Mouse (Mus musculus) urinary bladder, postnatal 14 days (tissue): Measurements from ENCODE around the gene Sars.
A peak's percentile ranks its signal among the peaks of the same experiment; 100 is the strongest.

Source experiments
- DNase-seq: peaks from one replicate; pipeline ENCODE4 v3.0.0; 2021; ENCODE audit warnings: low spot score

Gene Sars

DNA sequence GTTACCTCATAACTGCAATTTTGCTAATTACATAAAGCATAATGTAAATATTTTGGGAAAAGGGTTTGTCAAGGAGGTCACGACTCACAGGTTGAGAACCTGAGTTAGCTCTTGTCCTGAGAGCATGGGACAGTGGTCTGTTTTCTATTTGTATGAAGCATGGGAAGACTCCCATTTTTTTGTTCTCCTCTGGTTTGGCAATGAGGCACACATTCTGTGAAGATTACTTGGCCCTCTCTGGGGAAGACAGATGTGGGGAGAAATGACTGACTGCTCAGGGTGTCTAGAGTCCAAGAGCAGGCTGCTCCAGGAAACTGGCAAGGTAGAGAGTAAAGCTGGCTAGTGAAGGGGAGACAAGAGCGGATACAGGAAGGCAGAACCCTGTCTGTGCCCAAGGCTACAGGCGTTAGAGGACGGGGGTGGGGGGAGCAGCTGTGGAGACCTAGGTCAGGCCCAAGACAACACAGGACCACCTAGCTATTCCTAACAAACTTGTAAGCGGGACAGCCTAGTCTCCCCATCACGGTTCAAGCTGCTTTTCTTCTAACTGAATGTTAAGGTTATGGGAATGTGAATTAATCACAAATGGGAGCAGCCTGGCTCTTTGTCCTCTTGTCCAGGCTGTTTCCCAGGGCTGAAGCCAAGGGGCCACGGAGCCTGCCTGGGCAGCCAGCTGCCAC is 19.9 kb downstream of the Sars start:
- DNase-seq: no peak

DNA sequence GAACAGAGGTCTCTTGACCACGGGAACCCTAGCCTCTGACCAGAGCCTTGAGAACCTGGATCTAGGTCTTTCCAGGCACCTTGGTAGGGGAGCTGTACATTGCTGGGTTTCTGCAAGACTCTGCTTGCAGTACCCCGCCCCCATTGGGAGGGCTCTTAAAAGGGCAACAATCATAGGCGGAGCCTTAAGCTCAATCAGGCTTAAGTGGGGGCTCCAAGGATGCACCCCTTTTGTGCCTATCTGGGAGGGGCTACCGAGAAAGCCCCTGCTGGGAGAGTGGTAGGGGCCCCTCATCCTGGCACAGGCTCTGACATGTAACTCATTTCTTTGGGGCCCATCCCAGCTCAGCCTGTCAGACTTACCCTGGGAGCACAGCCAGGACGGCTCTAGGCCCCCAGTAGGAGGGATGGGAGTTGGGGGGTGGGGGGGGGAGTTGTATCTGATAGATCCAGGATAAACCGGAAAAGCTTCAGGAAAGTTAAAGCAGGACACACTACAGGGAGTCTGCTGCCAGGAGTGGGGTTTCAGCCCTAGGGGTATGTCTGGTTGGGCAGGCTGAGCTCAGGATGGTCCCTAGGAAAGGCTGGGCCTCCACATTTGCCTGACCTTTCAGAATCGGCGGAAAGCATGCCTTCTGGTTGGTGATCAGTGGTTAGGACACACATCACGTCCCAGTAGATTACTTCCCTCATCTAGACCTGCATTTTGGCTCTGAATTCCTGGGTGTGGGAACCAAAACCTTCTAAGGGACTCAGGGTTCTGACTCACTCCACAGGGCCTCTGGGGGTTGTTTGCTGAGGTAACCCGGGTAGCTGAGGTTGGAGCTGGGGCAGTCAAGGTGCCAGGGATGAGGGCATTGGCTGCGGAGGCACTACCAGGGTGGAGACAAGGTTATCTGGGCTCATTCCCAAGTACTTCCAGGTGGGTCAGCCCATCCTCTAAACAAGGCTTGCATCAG is 20.9 kb downstream of the Sars start:
- peak; percentile 65 for DNase-seq

DNA sequence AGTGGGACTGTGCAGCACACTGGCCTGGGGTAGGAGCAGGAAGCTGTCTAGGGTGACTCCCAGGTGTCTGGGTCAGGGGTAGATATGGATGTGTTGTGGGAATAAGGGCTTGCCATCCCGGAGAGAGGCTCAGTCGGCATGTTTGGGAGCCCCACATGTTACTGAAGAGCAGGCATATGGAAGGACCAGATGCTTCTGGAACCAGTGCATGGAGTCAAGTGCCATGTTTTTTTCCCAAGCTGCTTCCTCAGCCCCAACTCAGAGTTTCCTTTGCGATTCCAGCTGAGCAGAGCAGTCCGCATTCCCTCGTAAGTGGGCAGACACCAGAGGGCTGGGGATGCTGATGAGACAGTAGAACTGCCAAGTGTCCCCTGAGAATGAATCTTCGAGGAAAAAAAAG is 22.0 kb downstream of the Sars start:
- DNase-seq: no peak

DNA sequence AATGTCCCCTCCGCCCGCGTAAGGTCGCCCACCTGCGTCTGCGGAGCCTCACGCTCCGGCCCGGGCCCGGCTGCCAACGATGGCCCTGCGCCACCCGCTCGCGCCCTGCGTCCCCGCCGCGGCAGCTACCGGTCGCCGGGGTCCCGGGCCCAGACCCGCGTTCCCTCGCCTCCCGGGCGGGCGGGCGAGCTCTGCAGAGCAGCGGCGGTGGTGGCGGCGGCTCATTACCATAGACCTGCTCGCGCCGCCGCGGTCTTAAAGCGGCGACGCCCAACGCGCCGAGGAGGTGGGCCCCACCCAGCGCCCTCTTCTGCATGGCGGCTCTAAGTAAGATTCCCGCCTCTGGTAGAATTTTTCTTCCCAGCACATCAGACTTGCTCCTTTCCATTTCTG is 29.2 kb downstream of the Sars start:
- peak; percentile 77 for DNase-seq

DNA sequence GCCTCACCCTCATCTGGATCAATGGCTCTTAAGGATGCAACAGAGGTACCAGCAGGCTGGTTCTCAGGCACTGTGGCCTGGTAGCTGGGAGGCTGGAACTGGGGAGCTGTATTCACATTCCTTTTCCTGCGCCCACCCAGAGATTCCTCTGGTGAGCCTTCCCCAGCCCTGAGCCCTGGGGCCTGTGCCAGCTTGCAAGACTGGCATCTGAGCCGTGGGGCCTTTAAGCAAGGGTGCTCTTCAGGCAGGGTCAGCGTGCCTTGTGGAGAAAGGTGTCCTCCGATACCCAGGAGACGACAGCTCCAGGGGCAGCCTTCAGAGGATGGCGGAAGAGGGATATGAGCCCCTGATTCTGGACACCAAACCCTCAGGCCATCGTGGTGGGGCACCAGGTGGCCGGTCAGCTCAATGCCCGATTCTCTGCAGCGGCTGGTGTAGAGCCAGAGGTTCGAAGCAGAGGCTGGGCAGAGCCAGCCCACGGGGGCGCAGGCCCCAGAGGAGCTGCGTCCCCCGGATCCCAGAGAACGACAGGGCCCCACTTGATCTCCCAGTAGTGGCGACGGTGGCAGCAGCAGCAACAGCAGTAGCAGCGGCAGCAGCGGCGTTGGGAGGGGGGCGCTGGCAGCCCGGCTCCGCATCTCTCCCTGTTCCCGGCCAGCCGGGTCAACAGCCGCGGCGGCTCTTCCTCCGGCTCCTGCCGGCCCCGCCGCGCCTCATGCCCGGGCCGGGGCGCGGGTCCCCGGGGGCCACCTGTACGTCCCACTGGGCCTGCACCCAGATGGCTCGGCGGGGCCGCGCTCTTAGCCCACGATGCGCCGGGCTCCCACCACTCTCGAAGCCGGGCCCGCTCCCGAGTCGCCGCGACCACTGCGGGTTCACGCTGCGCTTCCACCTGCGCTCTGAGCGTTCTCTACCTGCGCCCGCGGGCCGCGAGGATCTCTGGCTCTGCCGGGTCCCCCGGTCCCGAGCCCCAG is 29.9 kb downstream of the Sars start, which contains the start of gene Celsr2:
Gene Celsr2 (minus strand): TSS at position 696 of the 974 bp plus-strand sequence.
- peak; percentile 32 for DNase-seq

DNA sequence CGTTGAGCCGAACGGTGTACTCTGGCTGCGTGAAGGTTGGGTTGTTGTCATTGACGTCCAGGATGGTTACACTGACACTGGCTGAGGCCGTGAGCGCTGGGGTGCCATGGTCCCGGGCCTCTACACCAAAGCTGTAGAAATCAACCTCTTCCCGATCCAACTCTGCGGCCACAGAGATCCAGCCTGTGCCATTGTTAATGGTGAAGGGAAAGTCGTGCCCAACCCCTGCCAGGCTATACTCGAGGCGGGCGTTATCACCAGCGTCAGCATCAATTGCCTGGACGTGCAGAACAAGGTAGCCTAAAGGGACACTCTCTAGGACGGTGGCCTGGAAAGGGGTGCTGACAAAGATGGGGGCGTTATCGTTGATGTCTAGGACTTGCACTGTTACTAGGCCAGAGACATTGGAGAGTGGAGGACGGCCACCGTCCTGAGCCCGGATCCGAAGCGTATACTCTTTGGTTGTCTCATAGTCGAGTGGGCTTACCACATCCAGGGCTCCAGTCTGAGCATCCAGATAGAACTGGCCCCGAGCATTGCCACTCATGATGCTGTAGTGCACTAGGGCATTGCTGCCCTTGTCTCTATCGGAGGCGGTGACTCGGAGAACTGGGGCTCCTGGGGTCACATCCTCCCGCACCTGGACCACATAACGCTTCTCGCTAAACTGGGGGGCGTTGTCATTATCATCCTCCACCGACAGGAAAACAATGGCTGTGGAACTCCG is 31.2 kb downstream of the Sars start:
- DNase-seq: no peak

DNA sequence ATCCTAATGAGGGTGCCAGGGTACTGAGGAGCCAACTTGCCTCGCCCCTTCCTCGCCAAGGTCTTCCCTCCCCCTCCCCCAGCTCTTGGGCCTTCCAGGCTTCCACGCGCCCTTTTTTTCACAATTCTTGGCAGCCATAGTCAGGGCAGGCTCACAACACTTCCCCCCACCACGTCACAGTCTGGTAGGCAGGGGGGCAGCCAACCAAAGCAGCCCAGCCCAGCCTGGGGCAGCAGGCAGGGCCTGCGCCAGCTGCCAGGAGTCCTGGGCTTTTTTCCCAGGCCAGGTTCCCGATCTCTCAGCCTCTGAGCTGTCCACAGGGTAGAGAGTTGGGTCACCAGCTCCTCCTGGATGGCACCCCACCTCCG is 33.3 kb downstream of the Sars start:
- peak; percentile 28 for DNase-seq

DNA sequence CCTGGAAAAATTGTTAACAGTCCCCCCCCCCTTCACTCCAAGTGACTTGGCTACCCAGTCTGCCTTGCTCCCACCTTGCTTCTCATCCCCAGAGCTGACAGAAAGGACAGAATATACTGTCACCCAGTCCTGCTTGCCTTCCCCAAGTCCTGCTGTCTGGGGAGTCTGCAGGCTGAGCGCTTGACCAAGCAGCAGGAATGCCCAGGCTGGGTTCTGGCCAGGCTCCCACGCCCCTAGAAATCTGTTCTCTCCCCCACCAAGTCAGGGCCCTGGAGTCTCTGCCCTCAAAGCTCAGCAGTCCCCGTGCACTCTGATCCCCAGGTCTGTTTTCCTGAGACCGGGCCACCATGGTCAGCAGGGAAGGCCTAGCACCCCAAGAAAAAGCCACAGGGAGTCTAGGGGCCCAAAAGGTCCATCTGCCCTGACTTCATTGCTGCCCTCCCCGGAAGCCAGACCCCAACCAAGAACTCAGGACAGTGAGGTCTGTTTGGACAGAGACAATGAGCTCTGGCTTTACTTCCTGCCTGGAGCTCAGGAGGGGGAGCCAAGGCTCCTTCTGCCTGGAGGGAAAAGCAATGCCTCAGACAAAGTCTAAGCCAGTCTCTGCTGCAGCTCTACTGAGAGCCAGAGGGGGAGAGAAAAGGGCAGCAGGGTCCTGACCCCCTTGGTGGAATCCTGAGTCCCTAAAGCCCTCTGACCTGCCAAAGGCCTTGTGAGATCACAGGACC is 33.8 kb downstream of the Sars start:
- DNase-seq: no peak

DNA sequence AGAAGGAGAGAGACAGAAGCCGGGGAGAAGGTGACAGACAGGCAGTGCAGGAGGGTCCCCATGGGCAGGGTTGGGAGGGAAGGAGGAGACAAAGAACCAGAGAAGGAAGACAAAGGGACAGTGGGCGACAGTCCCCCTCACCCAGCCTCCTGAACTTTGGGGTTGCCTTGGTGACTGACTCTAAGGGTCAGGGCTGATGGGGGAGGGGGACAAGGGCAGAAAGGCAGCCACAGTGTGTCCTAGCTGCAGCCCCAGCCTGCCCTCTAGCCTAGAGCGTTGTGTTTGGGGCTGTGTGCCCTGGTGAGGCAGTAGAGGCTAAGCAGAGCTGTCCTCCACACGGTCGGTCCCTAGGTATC is 34.7 kb downstream of the Sars start:
- no peak for DNase-seq

DNA sequence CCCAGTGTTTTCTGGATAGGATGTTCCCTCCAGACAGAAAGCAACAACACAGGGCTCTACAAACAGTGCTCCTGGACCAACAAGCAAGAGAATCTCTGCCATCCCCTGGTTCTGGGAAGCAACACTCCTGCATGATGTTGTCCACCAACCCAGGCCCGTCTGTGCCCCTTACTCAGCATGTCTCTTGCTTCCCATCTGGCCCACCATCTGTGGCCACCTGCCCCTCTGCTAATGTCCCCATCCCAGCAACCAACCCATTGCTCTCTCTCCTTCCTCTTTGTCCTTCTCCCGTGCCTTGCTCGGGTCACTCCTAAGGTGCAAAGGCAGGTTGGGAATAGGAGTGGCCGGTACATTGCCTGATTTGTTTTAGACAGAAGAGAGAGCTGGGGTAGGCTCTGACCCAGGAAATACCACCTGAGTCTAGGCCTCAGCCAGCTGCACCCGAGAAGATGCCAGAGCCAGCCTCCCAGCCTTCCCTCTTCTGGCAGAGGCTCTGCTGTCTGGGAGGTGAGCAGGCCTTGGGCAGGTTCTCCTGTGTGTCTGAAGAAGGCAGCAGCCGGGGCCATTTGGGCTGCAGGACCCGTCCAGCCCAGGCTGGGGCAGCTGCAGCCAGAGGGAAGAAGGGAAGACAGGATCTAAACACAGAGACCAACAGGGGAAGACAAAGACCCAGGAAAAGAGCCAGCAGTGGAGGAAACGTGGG is 35.2 kb downstream of the Sars start:
- DNase-seq: no peak

DNA sequence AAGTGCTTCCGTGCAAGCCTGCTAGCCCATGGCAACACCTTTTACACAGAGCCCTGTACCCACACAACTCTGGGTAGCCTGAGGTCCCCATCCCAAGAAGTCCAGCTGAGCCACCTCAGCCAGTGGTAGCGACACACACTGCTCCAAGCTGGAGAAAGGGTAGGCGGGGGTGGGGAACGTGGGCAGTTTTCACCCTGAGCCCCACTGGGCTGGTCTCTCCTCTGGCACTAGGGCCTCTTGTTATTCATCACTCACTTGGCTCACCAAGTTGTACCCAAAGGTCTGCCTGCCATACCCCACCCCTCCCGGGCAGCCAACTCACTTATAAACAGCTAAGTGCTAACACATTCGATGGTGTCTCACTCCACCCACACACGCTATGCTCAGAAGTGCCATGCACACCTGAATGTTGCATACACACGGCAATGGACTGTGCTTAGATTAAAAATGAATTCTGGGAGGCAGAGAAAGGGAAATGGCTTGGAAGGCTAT is 36.4 kb downstream of the Sars start:
- DNase-seq: no peak

DNA sequence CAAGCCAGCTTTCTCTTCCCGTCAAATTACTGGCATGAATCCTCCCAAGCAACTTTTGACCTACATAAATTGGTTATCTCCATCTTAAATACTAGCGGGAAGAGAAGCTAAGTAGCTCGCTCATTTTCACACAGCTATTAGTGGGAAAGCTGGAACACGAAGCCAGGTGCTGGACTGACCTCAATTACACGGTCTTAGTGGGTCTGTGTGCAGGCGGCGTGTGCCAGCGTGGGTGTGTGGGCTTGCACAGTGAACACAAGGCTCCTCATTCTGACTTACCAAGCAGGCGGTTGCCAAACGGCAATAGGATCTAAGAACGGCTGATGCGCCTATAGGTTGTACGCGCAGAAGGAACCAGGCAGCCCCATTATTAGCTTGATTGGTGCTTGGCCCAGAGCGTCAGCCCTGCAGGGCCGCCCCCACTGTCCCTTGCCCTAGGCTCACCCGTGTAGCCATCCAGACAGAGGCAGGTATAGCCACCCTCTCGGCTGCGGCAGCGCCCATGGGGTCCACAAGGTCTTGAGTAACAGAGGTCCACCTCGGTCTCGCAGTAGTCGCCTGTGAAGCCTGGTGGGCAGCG is 38.6 kb downstream of the Sars start:
- DNase-seq: no peak

DNA sequence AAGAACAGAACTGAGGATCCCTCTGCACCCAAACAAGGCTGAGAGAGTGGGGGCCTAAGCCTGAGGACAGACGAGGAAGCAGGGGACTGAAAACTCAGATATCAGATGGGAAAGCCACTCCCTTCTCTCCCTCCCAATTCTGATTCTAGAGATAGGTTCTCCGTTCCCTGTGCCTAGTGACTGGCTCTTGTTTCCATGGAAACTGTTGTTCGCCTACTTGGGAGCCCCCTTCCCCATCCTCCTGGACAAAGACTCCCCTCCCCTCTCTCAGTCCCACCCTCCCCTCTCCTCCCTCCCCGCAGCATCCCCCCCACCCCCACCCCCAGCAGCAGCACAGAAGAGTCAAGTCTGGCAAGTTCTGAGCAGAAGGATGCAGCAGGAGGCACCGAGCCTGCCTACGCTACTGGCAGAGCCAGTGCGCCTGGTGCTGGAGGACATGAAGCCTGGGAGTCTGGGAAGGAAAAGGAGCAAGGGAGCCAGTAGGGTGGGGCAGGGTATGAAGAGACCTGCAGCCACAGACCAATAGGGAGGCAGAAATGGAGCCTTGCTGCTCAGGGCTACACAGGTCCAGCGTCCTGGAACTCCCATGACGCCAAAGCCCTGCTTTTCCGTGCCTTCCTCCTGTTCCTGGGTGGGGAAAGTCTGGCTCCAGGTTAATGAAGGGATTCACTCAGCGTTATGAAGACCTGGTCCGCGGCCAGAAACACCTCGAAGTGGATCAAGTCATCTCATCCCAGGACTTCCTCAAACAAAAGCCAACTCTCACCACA is 39.3 kb downstream of the Sars start:
- DNase-seq: no peak

DNA sequence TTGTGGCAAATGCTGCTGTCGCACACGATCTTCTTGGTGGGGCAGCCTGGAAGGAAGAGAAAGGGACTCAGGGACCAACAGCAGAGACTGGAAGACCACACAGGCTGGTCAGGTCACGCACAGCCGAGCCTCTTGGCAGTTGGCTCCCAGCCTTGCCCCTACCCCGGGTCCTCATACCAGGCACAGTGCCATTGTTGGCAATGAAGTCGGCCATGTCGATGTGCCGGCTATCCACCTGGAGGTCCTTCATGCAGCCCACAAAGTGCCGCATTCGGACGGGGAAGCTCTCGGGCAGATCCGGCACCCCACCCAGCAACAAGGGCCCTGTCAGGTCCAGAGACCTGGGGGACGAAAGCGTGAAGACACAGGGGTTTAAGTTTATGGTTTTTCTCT is 42.5 kb downstream of the Sars start:
- DNase-seq: no peak

DNA sequence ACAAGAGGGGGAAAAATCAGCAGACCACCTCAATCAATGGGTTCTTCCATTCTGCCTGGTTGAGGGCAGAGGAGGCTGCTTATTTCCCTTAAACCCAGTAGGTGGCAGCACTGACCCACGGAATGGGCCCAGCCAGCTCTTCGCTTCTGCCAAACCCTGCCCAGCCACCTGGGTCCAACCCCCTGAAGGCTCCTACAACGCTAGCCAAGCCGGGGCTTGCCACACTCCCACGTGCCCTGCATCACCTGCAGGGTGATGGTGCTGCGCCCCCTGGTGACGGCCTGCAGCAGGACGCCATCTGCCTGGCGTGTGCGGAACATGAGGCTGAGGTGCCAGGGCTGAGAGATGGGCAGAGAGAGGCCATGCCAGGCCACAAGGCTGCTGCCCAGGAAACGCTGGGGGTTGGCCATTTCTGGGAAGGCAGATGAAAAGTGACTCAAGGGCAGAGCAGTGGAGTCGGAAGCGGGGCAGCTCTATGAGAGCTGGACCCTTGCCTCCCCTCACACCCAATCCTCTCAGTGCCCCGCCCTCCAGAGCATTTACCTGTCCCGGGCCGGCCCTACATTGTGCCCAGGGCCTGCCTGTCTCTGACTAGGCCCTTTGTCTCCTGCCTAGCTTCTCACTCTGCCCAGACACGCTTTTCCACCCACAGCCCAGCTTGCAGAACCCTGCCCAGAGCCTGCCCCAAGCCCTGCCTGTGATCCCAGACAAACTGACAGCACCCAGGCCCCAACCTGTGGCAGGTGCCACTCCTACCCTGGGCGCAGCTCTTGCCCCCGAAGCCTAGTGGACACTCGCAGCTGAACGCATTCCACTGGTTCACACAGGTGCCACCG is 43.1 kb downstream of the Sars start:
- peak; percentile 93 for DNase-seq

DNA sequence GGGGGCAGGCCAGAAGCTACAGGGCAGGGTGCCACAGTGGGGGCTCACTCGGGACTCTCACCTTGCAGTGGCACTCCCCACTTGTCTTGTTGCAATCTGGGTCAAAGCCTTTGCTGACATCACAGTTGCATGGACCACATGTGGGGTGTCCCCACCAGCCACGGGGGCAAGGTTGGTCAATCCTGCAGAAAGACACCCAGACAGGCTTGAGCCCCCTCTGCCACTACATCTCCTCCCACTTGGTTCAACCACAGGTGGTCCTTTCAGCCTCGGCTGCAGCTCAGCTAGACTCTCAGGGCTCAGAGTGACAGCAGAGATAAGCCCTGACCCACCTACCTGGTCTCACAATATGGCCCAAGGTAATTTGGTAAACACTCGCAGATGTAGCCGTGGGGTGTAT is 44.6 kb downstream of the Sars start:
- DNase-seq: no peak

DNA sequence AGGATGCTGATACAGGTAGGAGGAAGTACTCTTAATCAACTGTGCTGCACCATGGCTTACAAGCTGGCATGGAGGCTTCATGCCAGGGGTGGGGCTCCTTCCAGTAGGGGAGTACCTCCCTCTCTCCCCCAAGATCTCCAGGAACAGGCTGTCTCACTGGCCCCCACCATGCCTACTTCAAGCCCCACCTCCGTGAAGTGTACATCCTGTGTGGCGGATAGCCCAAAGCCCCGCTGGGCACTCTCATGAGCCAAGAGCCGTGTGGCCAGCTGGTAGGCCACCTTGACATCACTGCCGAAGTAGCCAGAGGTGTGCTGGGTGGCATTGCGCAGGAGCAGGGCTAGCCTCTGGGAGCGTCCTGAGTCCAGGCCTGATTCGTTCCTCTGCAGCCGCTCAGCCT is 46.7 kb downstream of the Sars start:
- DNase-seq: no peak

DNA sequence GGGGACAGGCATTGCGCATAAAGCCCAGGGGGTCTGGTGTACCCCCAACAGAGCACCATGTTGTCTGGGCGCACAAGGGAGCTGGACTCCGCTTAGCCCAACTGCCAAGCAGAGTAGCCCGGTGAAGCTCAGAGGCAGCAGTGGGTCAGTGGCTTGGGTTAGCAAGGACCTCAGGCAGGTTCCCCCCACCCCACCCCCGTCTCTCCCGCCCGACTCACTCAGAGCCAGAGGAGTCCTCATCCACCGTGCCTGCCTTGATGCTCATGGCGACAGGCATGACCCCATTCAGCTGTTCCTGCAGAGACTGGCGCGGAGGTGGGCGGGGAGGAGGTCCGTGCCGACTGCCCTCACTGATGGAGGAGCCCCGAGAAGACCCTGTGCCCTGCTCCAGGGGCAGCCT is 52.2 kb downstream of the Sars start:
- DNase-seq: no peak
